Mouse (Mus musculus) stomach, embryonic 16.5 days (tissue): ENCODE data around the gene Olfr76. TPM values are rescaled to one million over a fixed set of nuclear protein-coding genes. Genes with fewer than 3 reads are reported as not detected.
A peak's percentile ranks its signal among the peaks of the same experiment; 100 is the strongest.
"Not testable (repeated sequence)": the region's sequence is repeated elsewhere in the genome, so short reads cannot be mapped to it uniquely, and the experiment has no call there.

Experiments used
- ATAC-seq: fragments of 200-750 bp; cut with Nextera tagmentation; 2 replicates; pipeline ENCODE4 v1.8.0; 2017; ENCODE audit warnings: moderate number of reproducible peaks, moderate TSS enrichment; ENCODE audit not compliant: insufficient read depth, low FRiP score
- H3K27ac ChIP-seq: fragments of 300-500 bp; sonication (generic); 2 replicates; pipeline ENCODE4 v1.5.1; 2014; ENCODE audit warnings: low read length
- H3K27me3 ChIP-seq: fragments of 300-500 bp; sonication (generic); 2 replicates; pipeline ENCODE4 v1.6.1; 2014; ENCODE audit warnings: low read length, control low read depth, mixed read lengths; ENCODE audit not compliant: control insufficient read depth, insufficient read depth
- H3K36me3 ChIP-seq: fragments of 300-500 bp; sonication (generic); 2 replicates; pipeline ENCODE4 v1.6.1; 2014; ENCODE audit warnings: low read length; ENCODE audit not compliant: control insufficient read depth, insufficient read depth
- H3K4me1 ChIP-seq: fragments of 300-500 bp; sonication (generic); 2 replicates; pipeline ENCODE4 v1.6.1; 2014; ENCODE audit warnings: low read length, control low read depth, mixed read lengths; ENCODE audit not compliant: control insufficient read depth, insufficient read depth
- H3K4me2 ChIP-seq: fragments of 300-500 bp; sonication (generic); 2 replicates; pipeline ENCODE4 v1.6.1; 2014; ENCODE audit warnings: low read depth, low read length, mixed read lengths
- H3K4me3 ChIP-seq: fragments of 300-500 bp; sonication (generic); replicated peaks from 2 replicates; pipeline ENCODE4 v1.5.1; 2014; ENCODE audit warnings: mild to moderate bottlenecking, low read length
- H3K9ac ChIP-seq: fragments of 300-500 bp; sonication (generic); 2 replicates; pipeline ENCODE4 v1.6.1; 2014; ENCODE audit warnings: low read length
- H3K9me3 ChIP-seq: fragments of 300-500 bp; sonication (generic); replicated peaks from 2 replicates; pipeline ENCODE4 v1.6.1; 2016; ENCODE audit warnings: low read length, control low read depth; ENCODE audit not compliant: control insufficient read depth
- WGBS: fragments of 180-500 bp; shearing (Covaris S2); extraction: QIAGEN DNeasy Blood & Tissue Kit; methylation state at CpG from one replicate; pipeline ENCODE4 v1.1.7; 2014; 5-methylcytosine and 5-hydroxymethylcytosine counted together
- polyA plus RNA-seq: library from polyadenylated mRNA; unstranded; fragments of >200 nt; fragmentation: Nextera tagmentation; extraction: Ambion mirVana; gene quantifications from 2 replicates; pipeline ENCODE4 v1.2.1, GENCODE M21; 2015

The Olfr76 gene
- polyA plus RNA-seq, result 0.04 TPM in 1 of 2 replicates, not detected in the other

- Histone ChIP-seq H3K4me2 (no peak within 1 kb of the TSS), H3K9ac (no peak within 1 kb of the TSS), H3K27me3 (no peaks in the 10 kb centered on the region), H3K4me3 (no peak within 1 kb of the TSS), H3K4me1 (no peaks in the 10 kb centered on the region), H3K36me3 (no peaks in the 10 kb centered on the region), H3K27ac (no peak within 1 kb of the TSS), H3K9me3 (no peaks in the 10 kb centered on the region)
- no peak for ATAC-seq
- 72% methylated on average over 3 of the region's 3 CpGs for WGBS
Observed at GRCm38 (mm10) chr19:12123103-12123502, at the start of gene Olfr76. Gene Olfr76, minus strand, starts transcription at chr19:12123203.

- not testable (repeated sequence) for H3K27me3 ChIP-seq, H3K4me3 ChIP-seq, H3K36me3 ChIP-seq, H3K9me3 ChIP-seq, H3K27ac ChIP-seq, H3K4me2 ChIP-seq, H3K4me1 ChIP-seq, H3K9ac ChIP-seq
- 11% methylated on average over 1 of the region's 1 CpGs for WGBS
- ATAC-seq, result 0 out of 2 replicates have a peak, but pooled peaks have one; percentile 47
Observed at GRCm38 (mm10) chr19:12170062-12170599, 47.1 kb upstream of the Olfr76 start, which contains the start of gene Olfr1555-ps1. Gene Olfr1555-ps1, minus strand, starts transcription at chr19:12170112.

DNA sequence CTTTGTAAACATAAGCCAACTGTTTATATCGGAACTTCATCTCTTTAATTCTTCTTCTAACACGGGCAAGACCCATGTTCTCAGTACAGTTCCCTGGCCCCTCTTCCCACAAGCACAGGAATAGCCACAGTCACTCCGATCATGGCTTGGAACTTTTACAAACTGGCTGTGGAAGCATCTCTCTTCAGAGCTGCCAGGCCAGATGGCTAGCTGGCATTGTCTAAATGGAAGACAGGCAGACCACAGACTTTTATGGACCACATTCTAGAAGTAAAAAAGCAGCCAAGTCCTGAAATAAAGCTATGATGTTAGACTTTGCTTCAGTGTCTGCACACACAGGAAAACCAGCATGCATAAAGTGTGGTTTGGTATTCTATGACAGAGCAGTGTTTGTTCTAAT is 22.4 kb upstream of the Olfr76 start:
- Histone ChIP-seq H3K4me1 (no peaks in the 10 kb centered on the region), H3K9me3 (no peaks in the 10 kb centered on the region), H3K4me3 (no peak overlapping the region), H3K4me2 (no peak overlapping the region), H3K36me3 (no peaks in the 10 kb centered on the region), H3K27ac (no peak overlapping the region), H3K9ac (no peak overlapping the region), H3K27me3 (no peaks in the 10 kb centered on the region)
- no peak for ATAC-seq
- 79% methylated on average over 3 of the region's 3 CpGs for WGBS

GRCm38 (mm10) chr19:12143356-12143755 is 20.4 kb upstream of the Olfr76 start:
- Histone ChIP-seq H3K9me3 (no peaks in the 10 kb centered on the region), H3K4me3 (no peak overlapping the region), H3K4me1 (no peaks in the 10 kb centered on the region), H3K4me2 (no peak overlapping the region), H3K36me3 (no peaks in the 10 kb centered on the region), H3K27me3 (no peaks in the 10 kb centered on the region), H3K27ac (no peak overlapping the region), H3K9ac (no peak overlapping the region)
- ATAC-seq, result no peak
- WGBS, result 73% methylated on average over 1 of the region's 1 CpGs

GRCm38 (mm10) chr19:12134289-12134688 is 11.3 kb upstream of the Olfr76 start:
- WGBS, result 26% methylated on average over 2 of the region's 2 CpGs
- no peak for ATAC-seq
- no peak overlapping the region for H3K4me2 ChIP-seq
- H3K9ac ChIP-seq, result no peak overlapping the region
- no peak overlapping the region for H3K27ac ChIP-seq
- no peaks in the 10 kb centered on the region for H3K4me1 ChIP-seq
- no peaks in the 10 kb centered on the region for H3K27me3 ChIP-seq
- no peaks in the 10 kb centered on the region for H3K36me3 ChIP-seq
- no peaks in the 10 kb centered on the region for H3K9me3 ChIP-seq
- no peak overlapping the region for H3K4me3 ChIP-seq

- H3K9ac ChIP-seq, result no peak overlapping the region
- no peak overlapping the region for H3K4me3 ChIP-seq
- ATAC-seq, result no peak
- H3K9me3 ChIP-seq, result no peaks in the 10 kb centered on the region
- no peaks in the 10 kb centered on the region for H3K36me3 ChIP-seq
- no peak overlapping the region for H3K27ac ChIP-seq
- no peaks in the 10 kb centered on the region for H3K4me1 ChIP-seq
- no peak overlapping the region for H3K4me2 ChIP-seq
- WGBS, result 86% methylated on average over 3 of the region's 3 CpGs
- no peaks in the 10 kb centered on the region for H3K27me3 ChIP-seq
Observed at GRCm38 (mm10) chr19:12116464-12116863, 6.5 kb downstream of the Olfr76 start.

DNA sequence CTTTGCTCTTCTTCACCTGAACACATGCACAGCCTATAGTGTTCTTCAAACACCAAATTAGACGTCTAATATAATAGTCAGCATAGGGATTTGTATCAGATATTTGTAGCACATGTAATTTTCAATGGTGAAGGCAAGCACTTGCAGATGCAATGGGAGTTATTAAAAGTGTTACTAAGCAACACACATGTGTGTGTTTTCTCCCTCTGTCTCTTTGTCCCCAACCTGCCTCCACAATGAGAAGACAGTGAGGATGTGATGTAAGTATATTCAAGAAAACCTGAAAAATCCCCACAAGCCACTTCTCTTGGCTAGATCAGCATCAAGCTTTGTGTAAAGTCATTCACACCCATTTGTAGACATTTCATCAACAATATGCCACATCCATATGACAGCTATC is 7.2 kb downstream of the Olfr76 start, which contains the start of gene Olfr1428:
Olfr1428 (minus strand) TSS at position 101 of the 400 bp plus-strand sequence.
- H3K9me3 ChIP-seq, result no peaks in the 10 kb centered on the region
- H3K27ac ChIP-seq, result no peak within 1 kb of the TSS
- no peaks in the 10 kb centered on the region for H3K27me3 ChIP-seq
- 71% methylated on average over 1 of the region's 1 CpGs for WGBS
- H3K4me3 ChIP-seq, result no peak within 1 kb of the TSS
- no peak within 1 kb of the TSS for H3K9ac ChIP-seq
- H3K36me3 ChIP-seq, result no peaks in the 10 kb centered on the region
- H3K4me1 ChIP-seq, result no peaks in the 10 kb centered on the region
- ATAC-seq, result no peak
- no peak within 1 kb of the TSS for H3K4me2 ChIP-seq

DNA sequence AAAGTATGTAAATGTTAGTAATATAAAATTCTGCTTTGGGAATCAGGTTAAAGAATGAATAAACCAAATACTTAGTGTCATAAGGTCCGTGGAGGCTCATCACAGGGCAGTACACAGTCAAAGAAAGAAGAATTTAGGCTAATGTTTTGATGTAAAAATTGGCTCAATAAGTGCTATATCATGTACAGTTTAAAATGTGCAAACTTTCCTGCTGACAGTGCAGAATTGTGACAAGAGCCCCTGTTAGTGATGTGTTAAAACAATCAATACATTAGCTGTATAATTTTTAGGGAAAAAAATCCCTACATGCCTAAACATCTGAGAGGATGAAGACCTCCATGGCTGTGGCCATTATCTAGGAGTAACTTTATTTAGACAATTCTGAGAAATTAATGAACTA is 9.2 kb downstream of the Olfr76 start:
- Histone ChIP-seq H3K9me3 (no peaks in the 10 kb centered on the region), H3K4me2 (no peak overlapping the region), H3K36me3 (no peaks in the 10 kb centered on the region), H3K27me3 (no peaks in the 10 kb centered on the region), H3K27ac (no peak overlapping the region), H3K9ac (no peak overlapping the region), H3K4me1 (no peaks in the 10 kb centered on the region), H3K4me3 (no peak overlapping the region)
- WGBS, result 42% methylated on average over 1 of the region's 1 CpGs
- ATAC-seq, result no peak

- Histone ChIP-seq H3K9me3 (no peaks in the 10 kb centered on the region), H3K4me1 (no peaks in the 10 kb centered on the region), H3K27me3 (no peaks in the 10 kb centered on the region), H3K9ac (no peak overlapping the region), H3K27ac (no peak overlapping the region), H3K4me2 (no peak overlapping the region), H3K4me3 (no peak overlapping the region), H3K36me3 (no peaks in the 10 kb centered on the region)
- no peak for ATAC-seq
- 54% methylated on average over 1 of the region's 1 CpGs for WGBS
Observed at GRCm38 (mm10) chr19:12104541-12104940, 18.5 kb downstream of the Olfr76 start.
